Mouse (Mus musculus): ENCODE measurements at regions not wholly inside any gene's neighbourhood (a gene's known extent, or its start where the extent isn't known, plus 50 kb on each side); places are given as distances from the start of the nearest gene placed in this dataset.
"Not testable (repeated sequence)": the region's sequence is repeated elsewhere in the genome, so short reads cannot be mapped to it uniquely, and the experiment has no call there.

- ATAC-seq (replicated peaks; ENCODE audit: extremely low read depth, insufficient read depth, low FRiP score) = no peak
- 46% methylated on average over 2 of the region's 2 CpGs for WGBS
- Histone ChIP-seq H3K4me3 (ENCODE audit: low read length) (no peak overlapping the region), H3K9me3 (replicated peaks; ENCODE audit: control insufficient read depth, low read length) (no peaks in the 10 kb centered on the region), H3K4me1 (ENCODE audit: control insufficient read depth, insufficient read depth, low read length) (no peaks in the 10 kb centered on the region), H3K36me3 (ENCODE audit: control insufficient read depth, insufficient read depth) (no peaks in the 10 kb centered on the region), H3K9ac (ENCODE audit: low read length) (no peak overlapping the region), H3K27me3 (ENCODE audit: control insufficient read depth, insufficient read depth, low read length) (no peaks in the 10 kb centered on the region), H3K27ac (ENCODE audit: low read length) (no peak overlapping the region), H3K4me2 (ENCODE audit: low read depth, low read length) (no peak overlapping the region)
Measured at GRCm38 (mm10) chr11:22573166-22573565, 61.3 kb downstream of the Tmem17 start.

- no peak overlapping the region for H3K4me2 ChIP-seq (ENCODE audit: low read depth, low read length)
- no peaks in the 10 kb centered on the region for H3K36me3 ChIP-seq (ENCODE audit: control insufficient read depth, insufficient read depth)
- ATAC-seq (replicated peaks; ENCODE audit: extremely low read depth, insufficient read depth, low FRiP score) = no peak
- H3K27ac ChIP-seq (ENCODE audit: low read length) = no peak overlapping the region
- WGBS = 70% methylated on average over 3 of the region's 3 CpGs
- no peak overlapping the region for H3K4me3 ChIP-seq (ENCODE audit: low read length)
- H3K9ac ChIP-seq (ENCODE audit: low read length) = no peak overlapping the region
- H3K27me3 ChIP-seq (ENCODE audit: control insufficient read depth, insufficient read depth, low read length) = no peaks in the 10 kb centered on the region
- no peaks in the 10 kb centered on the region for H3K4me1 ChIP-seq (ENCODE audit: control insufficient read depth, insufficient read depth, low read length)
- H3K9me3 ChIP-seq (replicated peaks; ENCODE audit: control insufficient read depth, low read length) = no peaks in the 10 kb centered on the region
Measured at GRCm38 (mm10) chr11:22573802-22574201, 61.9 kb downstream of the Tmem17 start.

- no peak overlapping the region for H3K27ac ChIP-seq (ENCODE audit: low read length)
- WGBS = 66% methylated on average over 2 of the region's 2 CpGs
- H3K4me2 ChIP-seq (ENCODE audit: low read depth, low read length) = no peak overlapping the region
- H3K4me1 ChIP-seq (ENCODE audit: control insufficient read depth, insufficient read depth, low read length) = no peaks in the 10 kb centered on the region
- H3K27me3 ChIP-seq (ENCODE audit: control insufficient read depth, insufficient read depth, low read length) = no peaks in the 10 kb centered on the region
- no peak overlapping the region for H3K4me3 ChIP-seq (ENCODE audit: low read length)
- ATAC-seq (replicated peaks; ENCODE audit: extremely low read depth, insufficient read depth, low FRiP score) = no peak
- H3K9ac ChIP-seq (ENCODE audit: low read length) = no peak overlapping the region
- H3K9me3 ChIP-seq (replicated peaks; ENCODE audit: control insufficient read depth, low read length) = no peaks in the 10 kb centered on the region
- H3K36me3 ChIP-seq (ENCODE audit: control insufficient read depth, insufficient read depth) = no peaks in the 10 kb centered on the region
Measured at GRCm38 (mm10) chr11:22574506-22574905, 62.6 kb downstream of the Tmem17 start.

GRCm38 (mm10) chr11:22584100-22584487, 72.2 kb downstream of the Tmem17 start:
- H3K27ac ChIP-seq (ENCODE audit: low read length) = peak overlapping the region; percentile 26
- no peak overlapping the region for H3K9ac ChIP-seq (ENCODE audit: low read length)
- peak; percentile 44 for ATAC-seq (replicated peaks; ENCODE audit: extremely low read depth, insufficient read depth, low FRiP score)

GRCm38 (mm10) chr11:22584488-22585158, 72.7 kb downstream of the Tmem17 start:
- Histone ChIP-seq H3K9me3 (replicated peaks; ENCODE audit: control insufficient read depth, low read length) (no peaks in the 10 kb centered on the region), H3K27me3 (ENCODE audit: control insufficient read depth, insufficient read depth, low read length) (no peaks in the 10 kb centered on the region), H3K4me3 (ENCODE audit: low read length) (peak overlapping the region; percentile 1; the same call in 1 of the 2 replicates), H3K27ac (ENCODE audit: low read length) (peak overlapping the region; percentile 55), H3K9ac (ENCODE audit: low read length) (peak overlapping the region; percentile 35; the same call in 1 of the 2 replicates), H3K36me3 (ENCODE audit: control insufficient read depth, insufficient read depth) (no peaks in the 10 kb centered on the region), H3K4me1 (ENCODE audit: control insufficient read depth, insufficient read depth, low read length) (peaks cover 28% of the 10 kb centered on the region), H3K4me2 (ENCODE audit: low read depth, low read length) (peak overlapping the region; percentile 46)
- WGBS = 10% methylated on average over 14 of the region's 14 CpGs
- peak; percentile 73 for ATAC-seq (replicated peaks; ENCODE audit: extremely low read depth, insufficient read depth, low FRiP score)

More at GRCm38 (mm10) chr11:22584100-22584487, 72.2 kb downstream of the Tmem17 start:
- Histone ChIP-seq H3K36me3 (ENCODE audit: control insufficient read depth, insufficient read depth) (no peaks in the 10 kb centered on the region), H3K4me3 (ENCODE audit: low read length) (no peak overlapping the region), H3K4me2 (ENCODE audit: low read depth, low read length) (peak overlapping the region; percentile 46), H3K27me3 (ENCODE audit: control insufficient read depth, insufficient read depth, low read length) (no peaks in the 10 kb centered on the region), H3K4me1 (ENCODE audit: control insufficient read depth, insufficient read depth, low read length) (peaks cover 26% of the 10 kb centered on the region), H3K9me3 (replicated peaks; ENCODE audit: control insufficient read depth, low read length) (no peaks in the 10 kb centered on the region)
- WGBS = 34% methylated on average over 5 of the region's 5 CpGs

GRCm38 (mm10) chr11:22587691-22588241, 75.9 kb downstream of the Tmem17 start:
- H3K4me2 ChIP-seq (ENCODE audit: low read depth, low read length) = no peak overlapping the region
- H3K36me3 ChIP-seq (ENCODE audit: control insufficient read depth, insufficient read depth) = no peaks in the 10 kb centered on the region
- no peaks in the 10 kb centered on the region for H3K27me3 ChIP-seq (ENCODE audit: control insufficient read depth, insufficient read depth, low read length)
- no peak overlapping the region for H3K4me3 ChIP-seq (ENCODE audit: low read length)
- peak overlapping the region; percentile 86 for H3K27ac ChIP-seq (ENCODE audit: low read length)
- 21% methylated on average over 7 of the region's 7 CpGs for WGBS
- H3K4me1 ChIP-seq (ENCODE audit: control insufficient read depth, insufficient read depth, low read length) = peaks cover 31% of the 10 kb centered on the region
- H3K9ac ChIP-seq (ENCODE audit: low read length) = no peak overlapping the region
- 0 out of 2 replicates have a peak, but pooled peaks have one; percentile 11 for ATAC-seq (replicated peaks; ENCODE audit: extremely low read depth, insufficient read depth, low FRiP score)
- H3K9me3 ChIP-seq (replicated peaks; ENCODE audit: control insufficient read depth, low read length) = no peaks in the 10 kb centered on the region

- Histone ChIP-seq H3K36me3 (ENCODE audit: control insufficient read depth, insufficient read depth) (no peaks in the 10 kb centered on the region), H3K9me3 (replicated peaks; ENCODE audit: control insufficient read depth, low read length) (no peaks in the 10 kb centered on the region), H3K4me1 (ENCODE audit: control insufficient read depth, insufficient read depth, low read length) (peaks cover 31% of the 10 kb centered on the region), H3K27ac (ENCODE audit: low read length) (peak overlapping the region; percentile 86), H3K9ac (ENCODE audit: low read length) (no peak overlapping the region), H3K27me3 (ENCODE audit: control insufficient read depth, insufficient read depth, low read length) (no peaks in the 10 kb centered on the region), H3K4me3 (ENCODE audit: low read length) (no peak overlapping the region), H3K4me2 (ENCODE audit: low read depth, low read length) (no peak overlapping the region)
- no peak for ATAC-seq (replicated peaks; ENCODE audit: extremely low read depth, insufficient read depth, low FRiP score)
- 35% methylated on average over 2 of the region's 2 CpGs for WGBS
Measured at GRCm38 (mm10) chr11:22588546-22588945, 76.7 kb downstream of the Tmem17 start.

- Histone ChIP-seq H3K36me3 (ENCODE audit: control insufficient read depth, insufficient read depth) (no peaks in the 10 kb centered on the region), H3K27ac (ENCODE audit: low read length) (no peak overlapping the region), H3K27me3 (ENCODE audit: control insufficient read depth, insufficient read depth, low read length) (no peaks in the 10 kb centered on the region), H3K9ac (ENCODE audit: low read length) (no peak overlapping the region), H3K4me1 (ENCODE audit: control insufficient read depth, insufficient read depth, low read length) (peaks cover 27% of the 10 kb centered on the region), H3K4me2 (ENCODE audit: low read depth, low read length) (no peak overlapping the region), H3K4me3 (ENCODE audit: low read length) (no peak overlapping the region), H3K9me3 (replicated peaks; ENCODE audit: control insufficient read depth, low read length) (no peaks in the 10 kb centered on the region)
- 55% methylated on average over 2 of the region's 2 CpGs for WGBS
- ATAC-seq (replicated peaks; ENCODE audit: extremely low read depth, insufficient read depth, low FRiP score) = no peak
Measured at GRCm38 (mm10) chr11:22589901-22590300, 78.0 kb downstream of the Tmem17 start.

- peaks cover 26% of the 10 kb centered on the region for H3K4me1 ChIP-seq (ENCODE audit: control insufficient read depth, insufficient read depth, low read length)
- H3K36me3 ChIP-seq (ENCODE audit: control insufficient read depth, insufficient read depth); H3K27me3 ChIP-seq (ENCODE audit: control insufficient read depth, insufficient read depth, low read length); H3K9ac ChIP-seq (ENCODE audit: low read length); H3K4me3 ChIP-seq (ENCODE audit: low read length); H3K9me3 ChIP-seq (replicated peaks; ENCODE audit: control insufficient read depth, low read length); H3K4me2 ChIP-seq (ENCODE audit: low read depth, low read length); ATAC-seq (replicated peaks; ENCODE audit: extremely low read depth, insufficient read depth, low FRiP score); H3K27ac ChIP-seq (ENCODE audit: low read length): not testable (repeated sequence)
- WGBS = 81% methylated on average over 14 of the region's 14 CpGs
Measured at GRCm38 (mm10) chr11:22591050-22591449, 79.2 kb downstream of the Tmem17 start.
